Mouse (Mus musculus) cerebellum, adult 2 months (tissue): Measurements from ENCODE around the gene Rps19bp1. TPM values are rescaled to one million over a fixed set of nuclear protein-coding genes. Genes with fewer than 3 reads are reported as not detected.

Source experiments
- DNase-seq, 2 experiments: peaks; one replicate each; pipeline ENCODE4 v3.0.0; 2021
- H3K27ac ChIP-seq: fragments of 200-500 bp; 2 replicates; pipeline ENCODE4 v1.5.1; 2012; ENCODE audit warnings: low read length, control low read depth, inconsistent platforms; ENCODE audit not compliant: insufficient read depth
- H3K27me3 ChIP-seq: fragments of 200-500 bp; 2 replicates; pipeline ENCODE4 v1.6.1; 2012; ENCODE audit warnings: inconsistent platforms, mild to moderate bottlenecking, low read length, moderate library complexity; ENCODE audit not compliant: control insufficient read depth, insufficient read depth
- H3K4me1 ChIP-seq: fragments of 200-500 bp; 2 replicates; pipeline ENCODE4 v1.6.1; 2011; ENCODE audit warnings: low read length; ENCODE audit not compliant: control insufficient read depth, insufficient read depth
- H3K4me3 ChIP-seq: fragments of 200-500 bp; replicated peaks from 2 replicates; pipeline ENCODE3; 2011; ENCODE audit warnings: mild to moderate bottlenecking, low read depth, low read length, control low read depth; ENCODE audit not compliant: insufficient read depth
- CTCF ChIP-seq: fragments of 200-500 bp; IDR thresholded peaks from 2 replicates; pipeline ENCODE4 v1.5.1; 2011; ENCODE audit warnings: low read depth, mild to moderate bottlenecking, control low read depth, low read length, moderate library complexity, borderline replicate concordance; ENCODE audit not compliant: insufficient read depth
- POLR2A ChIP-seq: fragments of 200-500 bp; IDR thresholded peaks from 2 replicates; pipeline ENCODE4 v1.6.1; 2011; ENCODE audit warnings: low read length, control low read depth, borderline replicate concordance; ENCODE audit not compliant: insufficient read depth
- whole genome bisulfite sequencing: fragments of 180-500 bp; shearing (Covaris S2); methylation state at CpG from one replicate; pipeline ENCODE4 v1.1.7; 2018; 5-methylcytosine and 5-hydroxymethylcytosine counted together
- polyA plus RNA-seq: library from polyadenylated mRNA; depleted of rRNA; stranded (reverse); fragments of >200 nt; gene quantifications from 2 replicates; pipeline ENCODE4 v1.2.3, GENCODE M21; 2012

The Rps19bp1 gene
- polyA plus RNA-seq, 1 experiment = 38.6 TPM

GRCm38 (mm10) chr15:80233733-80234509 is 30.2 kb downstream of the Rps19bp1 start, which contains the start of gene Mief1:
Gene Mief1 (plus strand): TSS chr15:80234018.
- peak within 1 kb of the TSS; percentile 64 for H3K27ac ChIP-seq
- peaks cover 4% of the 10 kb centered on the region; the same call in 1 of the 2 replicates for H3K4me1 ChIP-seq
- peak within 1 kb of the TSS; percentile 96 for H3K4me3 ChIP-seq
- DNase-seq = peak; percentile 98
- no peaks in the 10 kb centered on the region for H3K27me3 ChIP-seq
- WGBS = under 1% methylated on average over 66 of the region's 67 CpGs
- TF ChIP-seq CTCF = no peak
- TF ChIP-seq POLR2A = peak; percentile 55

- 45% methylated on average over 4 of the region's 4 CpGs for WGBS
- H3K27me3 ChIP-seq = no peaks in the 10 kb centered on the region
- TF ChIP-seq POLR2A (no peak), CTCF (no peak)
- H3K27ac ChIP-seq = no peak overlapping the region
- peaks cover 4% of the 10 kb centered on the region; the same call in 1 of the 2 replicates for H3K4me1 ChIP-seq
- no peak overlapping the region for H3K4me3 ChIP-seq
- DNase-seq = no peak
Observed at GRCm38 (mm10) chr15:80233053-80233452, 31.1 kb downstream of the Rps19bp1 start.

- Histone ChIP-seq H3K27me3 (no peaks in the 10 kb centered on the region), H3K4me1 (peaks cover 4% of the 10 kb centered on the region; the same call in 1 of the 2 replicates), H3K27ac (no peak overlapping the region), H3K4me3 (no peak overlapping the region)
- TF ChIP-seq POLR2A (no peak), CTCF (no peak)
- WGBS = 34% methylated on average over 2 of the region's 2 CpGs
- no peak for DNase-seq
Observed at GRCm38 (mm10) chr15:80232331-80232730, 31.8 kb downstream of the Rps19bp1 start.

GRCm38 (mm10) chr15:80228071-80228800 is 35.9 kb downstream of the Rps19bp1 start:
- 49% methylated on average over 17 of the region's 17 CpGs for WGBS
- Histone ChIP-seq H3K4me1 (no peaks in the 10 kb centered on the region), H3K27me3 (no peaks in the 10 kb centered on the region), H3K4me3 (no peak overlapping the region), H3K27ac (no peak overlapping the region)
- DNase-seq = no peak
- TF ChIP-seq CTCF = no peak
- no peak for TF ChIP-seq POLR2A

GRCm38 (mm10) chr15:80225796-80226195 is 38.3 kb downstream of the Rps19bp1 start:
- 51% methylated on average over 2 of the region's 2 CpGs for WGBS

GRCm38 (mm10) chr15:80225208-80225607 is 38.9 kb downstream of the Rps19bp1 start:
- H3K4me1 ChIP-seq = no peaks in the 10 kb centered on the region
- H3K27ac ChIP-seq = no peak overlapping the region
- H3K27me3 ChIP-seq = no peaks in the 10 kb centered on the region
- peak; percentile 71 to 84 for DNase-seq
- H3K4me3 ChIP-seq = no peak overlapping the region
- 24% methylated on average over 9 of the region's 9 CpGs for WGBS
- TF ChIP-seq CTCF (peak; percentile 89), POLR2A (no peak)

More at GRCm38 (mm10) chr15:80225796-80226195, 38.3 kb downstream of the Rps19bp1 start:
- peak; percentile 51; the same call in 1 of the 2 replicates for TF ChIP-seq CTCF
- TF ChIP-seq POLR2A = no peak
- DNase-seq = peak; percentile 45 to 58
- Histone ChIP-seq H3K4me1 (no peaks in the 10 kb centered on the region), H3K27ac (no peak overlapping the region), H3K27me3 (no peaks in the 10 kb centered on the region), H3K4me3 (no peak overlapping the region)

- H3K27me3 ChIP-seq = no peaks in the 10 kb centered on the region
- TF ChIP-seq CTCF (no peak), POLR2A (no peak)
- no peaks in the 10 kb centered on the region for H3K4me1 ChIP-seq
- no peak overlapping the region for H3K27ac ChIP-seq
- WGBS = 93% methylated on average over 7 of the region's 7 CpGs
- H3K4me3 ChIP-seq = no peak overlapping the region
- no peak for DNase-seq
Observed at GRCm38 (mm10) chr15:80223751-80224150, 40.4 kb downstream of the Rps19bp1 start.

GRCm38 (mm10) chr15:80221031-80221430 is 43.1 kb downstream of the Rps19bp1 start:
- TF ChIP-seq CTCF (no peak; the same call in 1 of the 2 replicates), POLR2A (no peak)
- no peaks in the 10 kb centered on the region for H3K27me3 ChIP-seq
- no peak overlapping the region for H3K4me3 ChIP-seq
- 51% methylated on average over 8 of the region's 8 CpGs for WGBS
- H3K27ac ChIP-seq = no peak overlapping the region
- DNase-seq = no peak
- H3K4me1 ChIP-seq = peaks cover 6% of the 10 kb centered on the region; the same call in 1 of the 2 replicates
